Mouse (Mus musculus): Measurements from ENCODE around the gene Fancg. TPM values are rescaled to one million over a fixed set of nuclear protein-coding genes. Genes with fewer than 3 reads are reported as not detected.

The Fancg gene
- total RNA-seq, 2 experiments from 2014 or later, result 1.7 to 11.8 TPM

GRCm38 (mm10) chr4:42953435-42954094 is 56.7 kb downstream of the Fancg start:
- ATAC-seq (replicated peaks; ENCODE audit: low FRiP score, poor library complexity, severe bottlenecking), result no peak

- ATAC-seq (replicated peaks; ENCODE audit: low FRiP score, poor library complexity, severe bottlenecking), result no peak
Observed at GRCm38 (mm10) chr4:42952563-42952962, 57.7 kb downstream of the Fancg start.

Other genes starting within 250 kb of the Fancg start
- not detected in 2 replicates for gene Ccl21a, start 236.5 kb downstream of the Fancg start, total RNA-seq (2015; ENCODE audit: low replicate concordance)
- gene Ccl21a, start 236.5 kb downstream of the Fancg start, total RNA-seq (2017; ENCODE audit: low replicate concordance), result not detected in 2 replicates
- gene Fam205a1, start 156.6 kb downstream of the Fancg start, total RNA-seq (2015; ENCODE audit: low replicate concordance), result 3.8 and 4.0 TPM in 2 replicates
- gene Fam205a1, start 156.6 kb downstream of the Fancg start, total RNA-seq (2017; ENCODE audit: low replicate concordance), result 1.8 and 2.6 TPM in 2 replicates
- gene Gm12394, start 153.7 kb downstream of the Fancg start, total RNA-seq (2015; ENCODE audit: low replicate concordance), result not detected in 2 replicates
- not detected in 2 replicates for gene Gm12394, start 153.7 kb downstream of the Fancg start, total RNA-seq (2017; ENCODE audit: low replicate concordance)
- not detected in 2 replicates for gene Fam205c, start 136.3 kb downstream of the Fancg start, total RNA-seq (2015; ENCODE audit: low replicate concordance)
- 0.56 TPM in 1 of 2 replicates, not detected in the other for gene Fam205c, start 136.3 kb downstream of the Fancg start, total RNA-seq (2017; ENCODE audit: low replicate concordance)
- gene Phf24, start 93.8 kb downstream of the Fancg start, total RNA-seq (2015; ENCODE audit: low replicate concordance), result not detected in 2 replicates
- gene Phf24, start 93.8 kb downstream of the Fancg start, total RNA-seq (2017; ENCODE audit: low replicate concordance), result 1.7 and 5.8 TPM in 2 replicates
- gene Dnajb5, start 60.7 kb downstream of the Fancg start, total RNA-seq (2015; ENCODE audit: low replicate concordance), result 7.9 TPM in 1 of 2 replicates, not detected in the other
- 0.14 TPM in 1 of 2 replicates, not detected in the other for gene Dnajb5, start 60.7 kb downstream of the Fancg start, total RNA-seq (2017; ENCODE audit: low replicate concordance)
- gene 1700022I11Rik, start 40.9 kb downstream of the Fancg start, total RNA-seq (2015; ENCODE audit: low replicate concordance), result not detected in 2 replicates
- gene 1700022I11Rik, start 40.9 kb downstream of the Fancg start, total RNA-seq (2017; ENCODE audit: low replicate concordance), result 5.3 TPM in 1 of 2 replicates, not detected in the other
- gene Vcp, start 10.0 kb downstream of the Fancg start, total RNA-seq (2015; ENCODE audit: low replicate concordance), result 71.9 and 85.5 TPM in 2 replicates
- 149 and 153 TPM in 2 replicates for gene Vcp, start 10.0 kb downstream of the Fancg start, total RNA-seq (2017; ENCODE audit: low replicate concordance)
- 4.8 and 24.2 TPM in 2 replicates for gene Pigo, start 15.3 kb upstream of the Fancg start, total RNA-seq (2015; ENCODE audit: low replicate concordance)
- gene Pigo, start 15.3 kb upstream of the Fancg start, total RNA-seq (2017; ENCODE audit: low replicate concordance), result 8.8 and 10.2 TPM in 2 replicates
- gene Stoml2, start 21.2 kb upstream of the Fancg start, total RNA-seq (2015; ENCODE audit: low replicate concordance), result 38.6 and 40.1 TPM in 2 replicates
- gene Stoml2, start 21.2 kb upstream of the Fancg start, total RNA-seq (2017; ENCODE audit: low replicate concordance), result 53.4 and 59.0 TPM in 2 replicates
- gene Fam214b, start 35.7 kb upstream of the Fancg start, total RNA-seq (2015; ENCODE audit: low replicate concordance), result 177 and 182 TPM in 2 replicates
- 191 and 193 TPM in 2 replicates for gene Fam214b, start 35.7 kb upstream of the Fancg start, total RNA-seq (2017; ENCODE audit: low replicate concordance)
- gene Unc13b, start 48.4 kb upstream of the Fancg start, total RNA-seq (2015; ENCODE audit: low replicate concordance), result not detected in 2 replicates
- gene Unc13b, start 48.4 kb upstream of the Fancg start, total RNA-seq (2017; ENCODE audit: low replicate concordance), result not detected in 2 replicates